Mouse (Mus musculus) liver, postnatal 0 days (tissue): Measurements from ENCODE around the gene Lim2. TPM values are rescaled to one million over a fixed set of nuclear protein-coding genes. Genes with fewer than 3 reads are reported as not detected.

Source experiments
- ATAC-seq: fragments of 200-750 bp; cut with Nextera tagmentation; 2 replicates; pipeline ENCODE4 v1.8.0; 2017; ENCODE audit warnings: mild to moderate bottlenecking, moderate library complexity
- DNase-seq: peaks from one replicate; pipeline ENCODE4 v3.0.0-alpha.2; 2016
- H3K27ac ChIP-seq: fragments of 300-500 bp; sonication (generic); 2 replicates; pipeline ENCODE4 v1.5.1; 2014; ENCODE audit warnings: antibody characterized with exemption, moderate library complexity, mild to moderate bottlenecking, low read depth
- H3K27me3 ChIP-seq: fragments of 300-500 bp; sonication (generic); 2 replicates; pipeline ENCODE4 v1.6.1; 2014; ENCODE audit warnings: low read length, control low read depth, mixed read lengths; ENCODE audit not compliant: insufficient read depth
- H3K36me3 ChIP-seq: fragments of 300-500 bp; sonication (generic); replicated peaks from 2 replicates; pipeline ENCODE4 v1.6.1; 2014; ENCODE audit warnings: mild to moderate bottlenecking, control low read depth, low read length, moderate library complexity, mixed read lengths; ENCODE audit not compliant: insufficient read depth
- H3K4me1 ChIP-seq: fragments of 300-500 bp; sonication (generic); 2 replicates; pipeline ENCODE4 v1.6.1; 2014; ENCODE audit warnings: antibody characterized with exemption, mild to moderate bottlenecking, control low read depth; ENCODE audit not compliant: insufficient read depth
- H3K4me2 ChIP-seq: fragments of 300-500 bp; sonication (generic); 2 replicates; pipeline ENCODE4 v1.6.1; 2014; ENCODE audit warnings: low read depth, mild to moderate bottlenecking, low read length, moderate library complexity, mixed read lengths
- H3K4me3 ChIP-seq: fragments of 300-500 bp; sonication (generic); 2 replicates; pipeline ENCODE4 v1.5.1; 2014; ENCODE audit warnings: low read depth, low read length
- H3K9ac ChIP-seq: fragments of 300-500 bp; sonication (generic); replicated peaks from 2 replicates; pipeline ENCODE4 v1.6.1; 2014; ENCODE audit warnings: mild to moderate bottlenecking, moderate library complexity
- H3K9me3 ChIP-seq: fragments of 300-500 bp; sonication (generic); 2 replicates; pipeline ENCODE4 v1.6.1; 2016; ENCODE audit warnings: mild to moderate bottlenecking, control low read depth, low read length, mixed read lengths
- CTCF ChIP-seq: sonication (generic); IDR thresholded peaks from 2 replicates; pipeline ENCODE4 v1.5.1; 2016; ENCODE audit warnings: antibody characterized with exemption, low read depth
- EP300 ChIP-seq: IDR thresholded peaks from 2 replicates; pipeline ENCODE4 v1.6.1; 2016; ENCODE audit warnings: antibody characterized with exemption, low read depth, mild to moderate bottlenecking
- WGBS: fragments of 180-500 bp; shearing (Covaris S2); extraction: QIAGEN DNeasy Blood & Tissue Kit; methylation state at CpG from one replicate; pipeline ENCODE4 v1.1.7; 2014; ENCODE audit not compliant: insufficient replicate concordance; 5-methylcytosine and 5-hydroxymethylcytosine counted together
- polyA plus RNA-seq: library from polyadenylated mRNA; unstranded; fragments of >200 nt; fragmentation: Nextera tagmentation; extraction: Ambion mirVana; gene quantifications from 2 replicates; pipeline ENCODE4 v1.2.1, GENCODE M21; 2015

The Lim2 gene
- polyA plus RNA-seq = not detected in 2 replicates

DNA sequence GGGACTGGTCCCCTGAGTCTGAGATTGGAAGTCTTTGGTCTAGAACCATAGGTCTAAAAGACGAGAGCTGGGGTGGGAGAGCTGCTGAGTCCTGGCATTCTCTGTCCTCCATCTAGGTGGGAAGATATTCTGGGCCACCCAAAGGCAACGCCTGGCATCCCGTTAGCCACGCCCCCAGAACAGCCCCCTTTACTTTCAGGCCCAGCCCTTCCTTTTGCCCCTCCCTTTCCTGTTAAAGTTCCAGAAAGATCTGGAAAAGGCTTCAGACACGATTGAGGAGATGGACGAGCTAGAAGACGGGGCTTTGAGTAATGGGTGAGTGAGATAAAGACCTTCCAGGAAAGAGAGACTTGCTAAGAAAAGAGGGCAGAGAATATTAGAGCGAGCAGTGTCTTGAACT lies at the start of gene Lim2:
Lim2 (plus strand) TSS at position 265 of the 400 bp plus-strand sequence.
- H3K27ac ChIP-seq = no peak within 1 kb of the TSS
- no peaks in the 10 kb centered on the region for H3K27me3 ChIP-seq
- no peak within 1 kb of the TSS for H3K9ac ChIP-seq
- H3K9me3 ChIP-seq = no peaks in the 10 kb centered on the region; the same call in 1 of the 2 replicates
- no peak within 1 kb of the TSS for H3K4me3 ChIP-seq
- 77% methylated on average over 8 of the region's 8 CpGs for WGBS
- TF ChIP-seq CTCF (no peak), EP300 (no peak)
- H3K4me1 ChIP-seq = no peaks in the 10 kb centered on the region
- no peak within 1 kb of the TSS for H3K4me2 ChIP-seq
- ATAC-seq (no peak), DNase-seq (no peak)
- H3K36me3 ChIP-seq = no peaks in the 10 kb centered on the region

DNA sequence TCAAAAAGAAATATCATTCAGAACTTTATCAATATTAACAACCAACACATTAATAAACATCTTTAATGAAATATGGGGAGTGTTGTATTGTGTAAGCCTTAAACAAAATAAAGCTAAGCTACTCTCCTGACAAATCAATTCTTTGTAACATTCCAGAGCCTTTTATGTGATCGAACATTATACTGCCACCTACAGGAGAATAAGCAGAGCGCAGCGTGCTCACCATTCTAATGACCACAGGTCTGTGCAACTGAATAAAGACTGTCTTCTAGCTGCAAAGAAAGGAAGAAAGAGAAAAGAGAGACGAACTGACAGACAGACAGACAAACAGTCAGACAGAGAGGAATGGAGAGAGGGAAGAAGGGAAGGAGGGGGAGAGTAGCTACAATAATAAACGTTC lies 49.2 kb upstream of the Lim2 start:
- H3K4me3 ChIP-seq = no peak overlapping the region
- H3K4me2 ChIP-seq = no peak overlapping the region
- ATAC-seq = peak; percentile 40; the same call in 1 of the 2 replicates
- H3K4me1 ChIP-seq = no peaks in the 10 kb centered on the region
- peak; percentile 47 for DNase-seq
- no peaks in the 10 kb centered on the region for H3K36me3 ChIP-seq
- TF ChIP-seq EP300 (no peak), CTCF (peak; percentile 80)
- no peaks in the 10 kb centered on the region for H3K27me3 ChIP-seq
- H3K27ac ChIP-seq = no peak overlapping the region
- H3K9ac ChIP-seq = no peak overlapping the region
- no peaks in the 10 kb centered on the region for H3K9me3 ChIP-seq
- 11% methylated on average over 5 of the region's 5 CpGs for WGBS

DNA sequence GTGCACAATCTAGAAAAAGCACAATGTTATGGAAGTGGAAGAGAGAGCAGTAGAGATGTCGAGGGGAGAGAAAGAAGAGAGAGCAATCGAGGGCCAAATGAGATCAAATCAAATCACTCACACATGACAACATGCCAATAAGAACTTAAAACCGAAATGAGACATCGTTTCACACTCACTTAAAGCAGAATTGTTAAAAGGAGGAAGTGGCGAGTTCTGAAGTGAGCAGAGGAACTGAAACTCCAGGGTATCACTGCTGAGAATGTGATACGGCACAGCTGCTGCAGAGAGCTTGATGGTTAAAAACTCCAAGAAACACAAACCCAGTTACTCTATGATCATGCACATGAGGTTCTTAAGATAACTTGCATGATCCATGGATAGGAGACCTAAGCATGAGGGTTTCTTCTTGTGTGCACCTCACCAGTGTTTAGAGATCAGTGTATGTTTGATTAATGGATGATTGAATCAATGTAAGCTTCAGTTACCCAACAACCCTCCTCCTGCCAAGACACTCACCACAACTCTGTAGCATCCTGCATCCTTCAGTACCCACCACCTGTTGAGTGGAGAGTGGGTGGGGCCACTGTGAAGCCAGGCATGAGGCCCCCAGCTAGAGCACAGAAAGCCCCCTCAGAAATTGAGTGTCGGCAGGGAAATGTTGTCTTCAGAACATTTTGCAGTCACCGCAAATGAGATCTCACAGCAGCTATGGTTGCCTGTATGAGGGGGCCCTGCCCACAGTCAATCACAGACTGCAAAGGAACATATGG lies 34.9 kb upstream of the Lim2 start:
- Histone ChIP-seq H3K9ac (no peak overlapping the region), H3K9me3 (no peaks in the 10 kb centered on the region), H3K4me1 (no peaks in the 10 kb centered on the region), H3K4me3 (no peak overlapping the region), H3K4me2 (no peak overlapping the region), H3K27ac (peak overlapping the region; percentile 32; the same call in 1 of the 2 replicates), H3K36me3 (no peaks in the 10 kb centered on the region), H3K27me3 (no peaks in the 10 kb centered on the region)
- ATAC-seq = peak; percentile 78
- WGBS = 40% methylated on average over 8 of the region's 8 CpGs
- TF ChIP-seq CTCF (no peak), EP300 (no peak)
- no peak for DNase-seq

DNA sequence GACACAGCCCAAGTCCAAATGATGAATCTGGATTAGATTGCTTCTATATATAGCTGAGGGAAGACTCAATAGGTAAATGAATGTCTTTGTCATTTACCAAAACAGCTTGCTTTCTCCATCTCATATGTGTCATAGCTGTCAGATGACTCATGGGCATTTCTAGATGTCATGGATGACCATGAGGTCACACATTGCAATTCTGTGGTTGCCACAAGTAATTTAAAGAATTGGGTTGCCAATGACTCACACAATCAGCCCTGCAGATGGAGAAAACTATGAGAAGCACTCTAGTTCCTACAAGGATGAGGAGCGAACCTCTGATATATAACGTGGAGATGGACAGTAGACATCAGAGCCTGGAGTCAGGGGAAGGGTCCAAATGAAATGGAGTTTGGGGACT lies 28.0 kb upstream of the Lim2 start:
- TF ChIP-seq EP300 = no peak
- TF ChIP-seq CTCF = no peak
- WGBS = 72% methylated on average over 2 of the region's 2 CpGs
- no peak overlapping the region for H3K27ac ChIP-seq
- H3K4me3 ChIP-seq = no peak overlapping the region
- DNase-seq (no peak), ATAC-seq (no peak)
- H3K4me2 ChIP-seq = no peak overlapping the region
- no peaks in the 10 kb centered on the region for H3K9me3 ChIP-seq
- H3K36me3 ChIP-seq = no peaks in the 10 kb centered on the region
- H3K9ac ChIP-seq = no peak overlapping the region
- no peaks in the 10 kb centered on the region for H3K27me3 ChIP-seq
- no peaks in the 10 kb centered on the region for H3K4me1 ChIP-seq

DNA sequence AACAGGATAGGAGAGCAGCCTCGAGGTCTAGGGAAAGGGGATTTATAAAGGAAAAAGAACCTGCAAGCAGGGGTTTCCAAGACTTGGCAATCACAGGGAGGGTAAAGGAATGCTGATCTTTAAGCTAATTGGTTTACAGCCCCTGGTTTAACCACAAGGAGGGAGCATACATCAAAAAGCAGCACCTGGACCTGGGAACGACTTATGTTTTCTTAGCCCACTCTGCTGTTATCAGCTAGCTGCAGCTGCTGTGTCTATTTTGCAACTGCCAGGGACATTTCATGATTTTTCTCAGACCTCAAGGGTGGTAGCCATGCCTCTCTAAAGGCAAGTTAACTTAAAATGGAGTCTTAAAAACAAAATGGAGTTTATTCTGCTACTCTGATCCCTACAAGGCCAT lies 24.8 kb upstream of the Lim2 start:
- H3K36me3 ChIP-seq = no peaks in the 10 kb centered on the region
- DNase-seq (no peak), ATAC-seq (no peak)
- H3K27ac ChIP-seq = no peak overlapping the region
- H3K4me3 ChIP-seq = no peak overlapping the region
- 18% methylated on average over 2 of the region's 2 CpGs for WGBS
- H3K4me2 ChIP-seq = no peak overlapping the region
- H3K9me3 ChIP-seq = no peaks in the 10 kb centered on the region
- no peak overlapping the region for H3K9ac ChIP-seq
- TF ChIP-seq EP300 (no peak), CTCF (no peak)
- no peaks in the 10 kb centered on the region for H3K27me3 ChIP-seq
- H3K4me1 ChIP-seq = no peaks in the 10 kb centered on the region

DNA sequence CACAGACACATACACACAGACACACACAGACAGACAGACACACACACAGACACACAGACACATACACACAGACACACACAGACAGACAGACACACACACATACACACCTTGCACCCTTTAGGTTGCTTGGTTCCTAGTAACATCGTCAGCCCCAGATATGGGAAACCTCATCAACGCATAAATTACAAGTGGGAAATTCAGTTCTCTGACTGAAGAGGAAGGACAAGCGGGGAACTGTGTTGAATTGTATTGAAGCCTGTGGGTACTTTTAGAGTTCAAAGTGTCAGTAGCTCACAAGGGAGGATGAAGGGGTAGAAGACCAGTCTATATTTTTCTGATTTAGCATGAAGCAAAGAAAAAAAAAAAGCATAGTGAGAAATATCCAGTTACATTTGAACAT lies 19.9 kb upstream of the Lim2 start:
- H3K36me3 ChIP-seq = no peaks in the 10 kb centered on the region
- no peak for DNase-seq
- no peaks in the 10 kb centered on the region for H3K4me1 ChIP-seq
- H3K9me3 ChIP-seq = no peaks in the 10 kb centered on the region
- H3K27me3 ChIP-seq = no peaks in the 10 kb centered on the region
- WGBS = 55% methylated on average over 3 of the region's 3 CpGs
- TF ChIP-seq CTCF (no peak), EP300 (no peak)
- H3K4me3 ChIP-seq = no peak overlapping the region
- ATAC-seq = no peak
- H3K9ac ChIP-seq = no peak overlapping the region
- no peak overlapping the region for H3K4me2 ChIP-seq
- peak overlapping the region; percentile 55; the same call in 1 of the 2 replicates for H3K27ac ChIP-seq
